Mouse (Mus musculus) MEL (cell line): Measurements from ENCODE around the gene 4933402J07Rik. TPM values are rescaled to one million over a fixed set of nuclear protein-coding genes. Genes with fewer than 3 reads are reported as not detected.

Source experiments
- DNase-seq: peaks from one replicate; pipeline ENCODE4 v3.0.0; 2011; ENCODE audit warnings: low read depth, low spot score
- H3K27ac ChIP-seq: 2 replicates; pipeline ENCODE4 v1.5.1; 2012; ENCODE audit warnings: low read depth, mild to moderate bottlenecking, control low read depth, low read length, moderate library complexity; ENCODE audit not compliant: control insufficient read depth
- H3K27me3 ChIP-seq, 2 experiments: fragments of 150-350 bp in 1 of 2; sonication (generic) in 1 of 2; 2 replicates each; pipeline ENCODE4 v1.6.1; 2012; ENCODE audit warnings: low read length in 2 of 2, mild to moderate bottlenecking in 2 of 2, improper control_type of control experiment in 1 of 2, moderate library complexity in 1 of 2; ENCODE audit not compliant: insufficient read depth in 2 of 2, control insufficient read depth in 1 of 2
- H3K36me3 ChIP-seq, 2 experiments: 2 replicates each; pipeline ENCODE4 v1.6.1; 2012 to 2014; ENCODE audit warnings: low read length in 2 of 2, improper control_type of control experiment in 1 of 2, inconsistent platforms in 1 of 2, mild to moderate bottlenecking in 1 of 2; ENCODE audit not compliant: insufficient read depth in 2 of 2, control insufficient read depth in 1 of 2
- H3K4me1 ChIP-seq, 2 experiments: fragments of 150-350 bp in 1 of 2; sonication (generic) in 1 of 2; 2 replicates each; pipeline ENCODE4 v1.6.1; 2012; ENCODE audit warnings: low read length in 2 of 2, improper control_type of control experiment in 1 of 2, mild to moderate bottlenecking in 1 of 2; ENCODE audit not compliant: insufficient read depth in 2 of 2, control insufficient read depth in 1 of 2
- H3K4me3 ChIP-seq, 2 experiments: fragments of 150-350 bp in 1 of 2; sonication (generic) in 1 of 2; 2 replicates each; pipeline ENCODE4 v1.5.1; 2012; ENCODE audit warnings: low read depth in 2 of 2, low read length in 2 of 2, mild to moderate bottlenecking in 2 of 2, moderate library complexity in 2 of 2, control low read depth in 1 of 2, improper control_type of control experiment in 1 of 2; ENCODE audit not compliant: control insufficient read depth in 1 of 2, insufficient read depth in 1 of 2
- H3K79me2 ChIP-seq: 2 replicates; pipeline ENCODE4 v1.6.1; 2012; ENCODE audit warnings: mild to moderate bottlenecking, low read length, moderate library complexity; ENCODE audit not compliant: control insufficient read depth, poor library complexity, insufficient read depth
- H3K9ac ChIP-seq: 2 replicates; pipeline ENCODE4 v1.6.1; 2012; ENCODE audit warnings: low read depth, mild to moderate bottlenecking, control low read depth, low read length, moderate library complexity; ENCODE audit not compliant: control insufficient read depth, poor library complexity, severe bottlenecking
- H3K9me3 ChIP-seq: fragments of 150-350 bp; sonication (generic); replicated peaks from 2 replicates; pipeline ENCODE4 v1.6.1; 2012; ENCODE audit warnings: mild to moderate bottlenecking, low read length, improper control_type of control experiment, moderate library complexity; ENCODE audit not compliant: insufficient read depth
- CTCF ChIP-seq, 3 experiments: IDR thresholded peaks in 2 of 3; conservative IDR thresholded peaks in 1 of 3; 2 replicates each; pipeline ENCODE4 v1.5.1; 2011 to 2012; ENCODE audit warnings: low read length in 3 of 3, low read depth in 2 of 3, mild to moderate bottlenecking in 2 of 3, improper control_type of control experiment in 1 of 3, inconsistent platforms in 1 of 3, mixed read lengths in 1 of 3, moderate library complexity in 1 of 3; ENCODE audit not compliant: control insufficient read depth in 1 of 3, insufficient read depth in 1 of 3, poor library complexity in 1 of 3, severe bottlenecking in 1 of 3
- ELF1 ChIP-seq: IDR thresholded peaks from 2 replicates; pipeline ENCODE4 v1.6.1; 2014; ENCODE audit warnings: low read depth, mild to moderate bottlenecking, inconsistent platforms, low read length, improper control_type of control experiment, moderate library complexity
- EP300 ChIP-seq, 2 experiments: IDR thresholded peaks; 2 replicates each; pipeline ENCODE4 v1.6.1; 2011; ENCODE audit warnings: improper control_type of control experiment in 2 of 2, low read length in 2 of 2, low read depth in 1 of 2, mild to moderate bottlenecking in 1 of 2
- ETS1 ChIP-seq: IDR thresholded peaks from 2 replicates; pipeline ENCODE4 v1.6.1; 2012; ENCODE audit warnings: low read depth, mild to moderate bottlenecking, inconsistent platforms, low read length, improper control_type of control experiment, moderate library complexity
- GATA1 ChIP-seq: IDR thresholded peaks from 2 replicates; pipeline ENCODE4 v1.6.1; 2011; ENCODE audit warnings: low read depth, low read length, improper control_type of control experiment
- MEF2A ChIP-seq: IDR thresholded peaks from 2 replicates; pipeline ENCODE4 v1.6.1; 2014; ENCODE audit warnings: low read depth, mild to moderate bottlenecking, inconsistent platforms, low read length, improper control_type of control experiment; ENCODE audit not compliant: poor library complexity, insufficient replicate concordance, severe bottlenecking; ENCODE audit errors: extremely low read depth
- MXI1 ChIP-seq: IDR thresholded peaks from 2 replicates; pipeline ENCODE4 v1.6.1; 2011; ENCODE audit warnings: mild to moderate bottlenecking, low read depth, low read length, improper control_type of control experiment
- NRF1 ChIP-seq: IDR thresholded peaks from 2 replicates; pipeline ENCODE4 v1.6.1; 2014; ENCODE audit warnings: low read depth, mild to moderate bottlenecking, inconsistent platforms, low read length, improper control_type of control experiment, moderate library complexity; ENCODE audit not compliant: poor library complexity, insufficient read depth, severe bottlenecking
- POLR2A ChIP-seq, 2 experiments: IDR thresholded peaks; 2 replicates each; pipeline ENCODE4 v1.6.1; 2011 to 2012; ENCODE audit warnings: low read length in 2 of 2, mild to moderate bottlenecking in 2 of 2, control low read depth in 1 of 2, improper control_type of control experiment in 1 of 2, low read depth in 1 of 2, moderate library complexity in 1 of 2; ENCODE audit not compliant: control insufficient read depth in 1 of 2, insufficient read depth in 1 of 2, poor library complexity in 1 of 2
- RCOR1 ChIP-seq: IDR thresholded peaks from 2 replicates; pipeline ENCODE4 v1.6.1; 2012; ENCODE audit warnings: low read depth, mild to moderate bottlenecking, inconsistent platforms, low read length, improper control_type of control experiment
- SIN3A ChIP-seq: IDR thresholded peaks from 2 replicates; pipeline ENCODE4 v1.6.1; 2012; ENCODE audit warnings: low read length, improper control_type of control experiment, inconsistent platforms
- TCF12 ChIP-seq: IDR thresholded peaks from 2 replicates; pipeline ENCODE4 v1.6.1; 2014; ENCODE audit warnings: low read depth, mild to moderate bottlenecking, inconsistent platforms, low read length, improper control_type of control experiment, moderate library complexity
- USF1 ChIP-seq: IDR thresholded peaks from 2 replicates; pipeline ENCODE4 v1.6.1; 2014; ENCODE audit warnings: low read depth, mild to moderate bottlenecking, inconsistent platforms, low read length, improper control_type of control experiment, moderate library complexity
- polyA plus RNA-seq, 2 experiments: library from polyadenylated mRNA; stranded (reverse) in 1 of 2; unstranded in 1 of 2; fragments of >175 nt in 1 of 2; fragments of >200 nt in 1 of 2; gene quantifications; 2 replicates each; pipeline versions ENCODE4 v1.2.1 to v1.2.4; 2012; ENCODE audit warnings: low replicate concordance in 2 of 2, low read depth in 1 of 2; ENCODE audit not compliant: insufficient read length in 2 of 2, insufficient read depth in 1 of 2, missing spikeins in 1 of 2
- total RNA-seq: library from RNA; depleted of rRNA; stranded (reverse); fragments of 300-350 nt; gene quantifications from 2 replicates; pipeline ENCODE4 v1.2.3, GENCODE M21; 2012; rRNA removed

The 4933402J07Rik gene
- total RNA-seq (not detected in 2 replicates), polyA plus RNA-seq (not detected)

- no peaks in the 10 kb centered on the region for H3K27me3 ChIP-seq
- H3K9ac ChIP-seq = no peak within 1 kb of the TSS
- TF ChIP-seq TCF12 (no peak), NRF1 (no peak), ELF1 (no peak), USF1 (no peak), RCOR1 (no peak), SIN3A (no peak)
- TF ChIP-seq, all 39 proteins: peak for 0
- H3K9me3 ChIP-seq = no peaks in the 10 kb centered on the region
- DNase-seq = no peak
- H3K36me3 ChIP-seq = no peaks in the 10 kb centered on the region
- no peak within 1 kb of the TSS for H3K27ac ChIP-seq
- no peak within 1 kb of the TSS for H3K4me3 ChIP-seq
- no peaks in the 10 kb centered on the region for H3K79me2 ChIP-seq
- no peaks in the 10 kb centered on the region for H3K4me1 ChIP-seq
Measured at GRCm38 (mm10) chr8:87563553-87563952, at the start of gene 4933402J07Rik. TSS of gene 4933402J07Rik (plus strand) at chr8:87563853.

GRCm38 (mm10) chr8:87517132-87517531 is 46.5 kb upstream of the 4933402J07Rik start:
- Histone ChIP-seq H3K27me3 (no peaks in the 10 kb centered on the region), H3K79me2 (no peaks in the 10 kb centered on the region), H3K27ac (no peak overlapping the region), H3K4me3 (no peak overlapping the region), H3K9ac (no peak overlapping the region), H3K36me3 (no peaks in the 10 kb centered on the region), H3K9me3 (no peaks in the 10 kb centered on the region), H3K4me1 (no peaks in the 10 kb centered on the region)
- TF ChIP-seq RCOR1 (no peak), ETS1 (no peak), CTCF (IDR thresholded peaks at IDR 0.05 in 2 of 3, conservative IDR thresholded peaks at IDR 0.05 in 1 of 3; ENCODE audit: control insufficient read depth in 1 of 3, insufficient read depth in 1 of 3, low read depth in 2 of 3, low read length in 3 of 3, poor library complexity in 1 of 3, severe bottlenecking in 1 of 3) (no peak), USF1 (no peak), GATA1 (no peak), MEF2A (no peak), EP300 (IDR thresholded peaks at IDR 0.05; ENCODE audit: low read depth in 1 of 2, low read length in 2 of 2) (no peak), POLR2A (IDR thresholded peaks at IDR 0.05; ENCODE audit: control insufficient read depth in 1 of 2, insufficient read depth in 1 of 2, low read depth in 1 of 2, low read length in 2 of 2, poor library complexity in 1 of 2) (no peak)
- no peak for DNase-seq

- Histone ChIP-seq H3K27ac (no peak overlapping the region), H3K36me3 (no peaks in the 10 kb centered on the region), H3K27me3 (no peaks in the 10 kb centered on the region), H3K79me2 (no peaks in the 10 kb centered on the region), H3K4me1 (no peaks in the 10 kb centered on the region), H3K9ac (no peak overlapping the region)
- DNase-seq = no peak
- TF ChIP-seq TCF12 (no peak), MXI1 (no peak)
- TF ChIP-seq, all 39 proteins: peak for 0
- H3K9me3 ChIP-seq = no peaks in the 10 kb centered on the region
- H3K4me3 ChIP-seq = no peak overlapping the region
Measured at GRCm38 (mm10) chr8:87525006-87525405, 38.6 kb upstream of the 4933402J07Rik start.
